Mouse (Mus musculus): ENCODE measurements around the gene Slc18a2. TPM values are rescaled to one million over a fixed set of nuclear protein-coding genes. Genes with fewer than 3 reads are reported as not detected.

The Slc18a2 gene
- polyA plus RNA-seq, 1 experiment from 2014 or later = 11.2 TPM

DNA sequence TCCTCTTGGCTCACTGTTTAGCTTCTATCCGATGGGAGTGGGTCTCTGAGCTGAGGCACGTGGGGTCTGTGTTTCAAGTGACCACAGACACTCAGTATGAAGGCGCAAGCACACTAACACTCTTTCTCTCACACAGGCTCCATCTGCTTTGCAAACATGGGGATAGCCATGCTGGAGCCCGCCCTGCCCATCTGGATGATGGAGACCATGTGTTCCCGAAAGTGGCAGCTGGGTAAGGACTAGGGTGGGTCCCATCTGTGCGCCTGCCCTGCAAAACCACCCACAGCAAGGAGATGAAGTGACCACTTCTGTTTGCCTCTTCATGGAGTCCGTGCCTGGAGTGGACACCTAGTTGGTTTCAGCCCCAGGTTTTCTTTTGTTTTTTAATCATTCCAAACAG is 15.7 kb downstream of the Slc18a2 start:
- Histone ChIP-seq H3K4me3 (no peak overlapping the region), H3K9ac (no peak overlapping the region), H3K36me3 (peaks cover 9% of the 10 kb centered on the region), H3K27ac (ENCODE audit: poor library complexity, severe bottlenecking) (no peak overlapping the region), H3K4me2 (no peak overlapping the region), H3K9me3 (replicated peaks) (no peaks in the 10 kb centered on the region; the same call in 1 of the 2 replicates), H3K27me3 (replicated peaks) (no peaks in the 10 kb centered on the region), H3K4me1 (replicated peaks) (no peaks in the 10 kb centered on the region)
- WGBS = 86% methylated on average over 7 of the region's 7 CpGs
- no peak for ATAC-seq (ENCODE audit: insufficient number of reproducible peaks, low FRiP score)

DNA sequence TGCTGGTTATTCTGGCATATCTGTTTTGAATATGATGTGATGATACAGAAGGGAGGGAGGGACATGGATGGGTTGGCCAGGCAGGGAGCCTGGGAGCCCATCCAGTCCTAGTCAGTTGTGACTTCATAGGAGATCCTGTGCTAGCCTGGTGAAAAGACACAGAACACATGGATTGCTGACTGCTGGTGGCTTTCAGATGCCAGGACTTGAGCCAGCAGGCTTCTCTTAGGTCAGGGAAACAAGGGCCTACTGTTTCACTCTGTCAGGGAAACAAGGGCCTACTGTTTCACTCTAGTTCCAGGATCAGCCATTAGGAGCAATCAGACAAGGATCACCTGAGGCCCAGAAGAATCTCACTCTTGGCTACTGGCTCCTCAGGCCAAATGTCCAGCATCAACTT is 20.1 kb downstream of the Slc18a2 start:
- 0 out of 2 replicates have a peak overlapping the region, but pooled peaks have one; percentile 6 for H3K27ac ChIP-seq (ENCODE audit: poor library complexity, severe bottlenecking)
- H3K4me2 ChIP-seq = no peak overlapping the region
- H3K27me3 ChIP-seq (replicated peaks) = no peaks in the 10 kb centered on the region
- H3K9me3 ChIP-seq (replicated peaks) = no peaks in the 10 kb centered on the region; the same call in 1 of the 2 replicates
- no peak overlapping the region for H3K9ac ChIP-seq
- H3K4me3 ChIP-seq = no peak overlapping the region
- no peaks in the 10 kb centered on the region for H3K4me1 ChIP-seq (replicated peaks)
- H3K36me3 ChIP-seq = peaks cover 9% of the 10 kb centered on the region
- ATAC-seq (ENCODE audit: insufficient number of reproducible peaks, low FRiP score) = no peak

DNA sequence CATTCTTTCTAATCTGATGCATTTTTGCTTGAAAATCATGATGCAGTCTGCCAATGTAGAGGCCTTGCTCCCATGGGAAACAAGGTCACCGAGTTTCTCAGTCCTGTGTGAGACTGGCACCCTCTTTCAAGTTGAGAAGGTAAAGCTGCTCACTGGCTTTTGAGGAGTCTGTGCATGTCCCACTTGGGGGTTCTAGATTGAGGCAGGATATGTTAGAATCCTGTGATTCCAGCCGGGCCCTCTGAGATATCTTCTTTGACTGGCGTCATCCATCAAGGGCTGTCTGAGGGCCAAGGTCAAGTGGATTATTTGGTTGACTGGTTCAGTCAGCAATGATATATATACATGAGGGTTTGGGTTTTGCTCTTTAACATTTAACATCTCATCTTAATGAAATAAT is 21.3 kb downstream of the Slc18a2 start:
- WGBS = 72% methylated on average over 3 of the region's 3 CpGs
- Histone ChIP-seq H3K27me3 (replicated peaks) (no peaks in the 10 kb centered on the region), H3K27ac (ENCODE audit: poor library complexity, severe bottlenecking) (no peak overlapping the region), H3K9me3 (replicated peaks) (no peaks in the 10 kb centered on the region; the same call in 1 of the 2 replicates), H3K4me2 (no peak overlapping the region), H3K4me1 (replicated peaks) (no peaks in the 10 kb centered on the region), H3K9ac (no peak overlapping the region), H3K36me3 (peaks cover 12% of the 10 kb centered on the region), H3K4me3 (no peak overlapping the region)
- no peak for ATAC-seq (ENCODE audit: insufficient number of reproducible peaks, low FRiP score)

DNA sequence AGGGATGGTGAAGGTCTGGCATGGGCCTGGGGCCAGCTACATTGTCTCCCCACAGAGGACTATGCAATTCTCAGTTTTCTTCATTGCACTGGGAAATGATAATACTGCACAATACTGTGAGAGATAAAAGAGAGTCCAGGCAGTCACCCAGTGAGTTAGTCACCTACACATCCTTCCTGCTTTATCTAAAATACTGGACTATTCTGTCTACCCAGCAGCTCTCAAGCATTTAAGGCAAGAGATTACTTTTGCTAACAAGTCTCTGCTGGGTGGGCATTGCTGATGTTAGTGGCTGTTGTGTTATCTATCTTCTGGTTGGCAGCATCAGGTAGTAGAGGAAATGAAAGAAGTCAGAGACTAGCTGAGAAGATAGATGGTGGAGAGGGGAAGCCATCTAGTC is 28.3 kb downstream of the Slc18a2 start:
- no peak overlapping the region for H3K4me2 ChIP-seq
- no peaks in the 10 kb centered on the region for H3K9me3 ChIP-seq (replicated peaks)
- H3K27me3 ChIP-seq (replicated peaks) = no peaks in the 10 kb centered on the region
- H3K27ac ChIP-seq (ENCODE audit: poor library complexity, severe bottlenecking) = no peak overlapping the region
- H3K4me3 ChIP-seq = no peak overlapping the region
- no peak for ATAC-seq (ENCODE audit: insufficient number of reproducible peaks, low FRiP score)
- no peak overlapping the region for H3K9ac ChIP-seq
- H3K4me1 ChIP-seq (replicated peaks) = peaks cover 9% of the 10 kb centered on the region; the same call in 1 of the 2 replicates
- H3K36me3 ChIP-seq = peaks cover 4% of the 10 kb centered on the region; the same call in 1 of the 2 replicates

DNA sequence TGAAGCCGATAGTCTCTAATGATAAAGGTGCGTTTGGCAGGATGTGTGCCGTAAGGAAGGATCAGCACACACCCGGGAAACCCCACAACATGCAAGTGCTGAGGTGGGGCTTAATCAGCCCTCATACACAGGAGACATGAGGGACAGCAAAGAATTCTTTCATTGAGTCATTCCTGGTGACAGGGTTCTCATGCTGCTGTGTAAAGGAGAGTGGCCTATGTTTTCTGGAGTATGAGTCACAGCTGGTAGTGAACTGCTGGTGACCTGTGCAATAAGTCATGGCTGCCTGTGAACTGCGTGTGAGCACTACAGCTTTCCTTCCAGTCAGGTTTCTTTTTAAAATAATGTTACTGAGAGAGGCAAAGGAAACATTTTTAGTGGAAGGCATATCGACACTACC is 29.1 kb downstream of the Slc18a2 start:
- no peak overlapping the region for H3K9ac ChIP-seq
- ATAC-seq (ENCODE audit: insufficient number of reproducible peaks, low FRiP score) = no peak
- H3K27ac ChIP-seq (ENCODE audit: poor library complexity, severe bottlenecking) = no peak overlapping the region
- no peaks in the 10 kb centered on the region for H3K9me3 ChIP-seq (replicated peaks)
- H3K36me3 ChIP-seq = peaks cover 4% of the 10 kb centered on the region; the same call in 1 of the 2 replicates
- H3K4me3 ChIP-seq = no peak overlapping the region
- 72% methylated on average over 6 of the region's 6 CpGs for WGBS
- no peak overlapping the region for H3K4me2 ChIP-seq
- H3K4me1 ChIP-seq (replicated peaks) = peaks cover 9% of the 10 kb centered on the region; the same call in 1 of the 2 replicates
- H3K27me3 ChIP-seq (replicated peaks) = no peaks in the 10 kb centered on the region

DNA sequence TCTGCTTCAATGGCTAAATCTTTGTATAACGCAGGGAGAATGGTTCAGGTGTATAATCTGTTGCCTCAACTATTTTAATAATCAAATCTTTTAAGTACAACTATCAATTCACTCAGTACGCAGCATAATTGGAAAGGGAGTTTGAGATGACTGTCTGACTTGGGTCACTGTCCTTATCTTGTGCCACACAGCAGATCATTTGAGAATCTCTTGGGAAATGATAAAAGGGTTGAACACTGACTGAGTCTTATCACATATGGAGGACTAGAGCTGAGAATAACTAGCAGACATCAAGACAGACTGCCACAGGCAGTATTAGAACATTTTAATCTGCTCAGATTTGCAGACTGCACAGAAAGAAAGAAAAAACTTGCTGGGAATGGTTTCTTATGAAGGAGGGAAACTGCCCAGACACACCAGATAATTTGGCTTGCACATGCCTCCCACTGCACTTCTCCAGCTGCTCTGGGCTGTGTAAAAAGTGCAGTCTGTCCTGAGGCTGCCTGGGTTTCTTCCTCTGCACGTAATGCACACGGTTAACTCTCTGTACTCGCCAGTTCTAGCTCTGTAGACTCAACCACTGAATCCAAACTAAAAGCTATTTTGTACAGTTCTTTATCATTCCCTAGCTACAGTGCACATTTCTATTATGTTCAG is 31.6 kb downstream of the Slc18a2 start:
- Histone ChIP-seq H3K9me3 (replicated peaks) (no peaks in the 10 kb centered on the region), H3K27me3 (replicated peaks) (no peaks in the 10 kb centered on the region), H3K27ac (ENCODE audit: poor library complexity, severe bottlenecking) (no peak overlapping the region), H3K36me3 (peaks cover 6% of the 10 kb centered on the region; the same call in 1 of the 2 replicates), H3K9ac (no peak overlapping the region), H3K4me2 (no peak overlapping the region), H3K4me1 (replicated peaks) (peaks cover 9% of the 10 kb centered on the region; the same call in 1 of the 2 replicates), H3K4me3 (no peak overlapping the region)
- 72% methylated on average over 5 of the region's 5 CpGs for WGBS
- no peak for ATAC-seq (ENCODE audit: insufficient number of reproducible peaks, low FRiP score)

DNA sequence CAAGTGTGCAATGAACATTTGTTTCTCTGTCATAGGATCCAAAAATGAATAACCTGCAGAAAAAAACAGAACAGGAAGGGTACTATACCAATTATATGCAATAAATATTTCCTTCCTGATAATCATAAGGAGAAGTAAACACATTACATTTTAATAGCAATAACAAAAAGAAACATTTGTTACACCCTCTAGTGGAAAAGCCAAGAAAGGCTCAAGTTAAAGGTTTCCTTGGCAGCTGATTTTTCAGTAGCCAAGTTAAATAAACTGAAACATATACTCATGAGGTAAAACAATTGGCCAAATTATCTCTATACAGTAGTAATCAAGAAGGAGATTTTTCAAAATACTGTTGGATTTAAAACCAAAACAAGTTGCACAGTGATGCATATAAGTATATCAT is 54.6 kb downstream of the Slc18a2 start:
- no peak for ATAC-seq (ENCODE audit: insufficient number of reproducible peaks, low FRiP score)
- Histone ChIP-seq H3K27me3 (replicated peaks) (no peaks in the 10 kb centered on the region), H3K4me2 (no peak overlapping the region), H3K4me1 (replicated peaks) (no peaks in the 10 kb centered on the region), H3K27ac (ENCODE audit: poor library complexity, severe bottlenecking) (no peak overlapping the region), H3K9me3 (replicated peaks) (no peaks in the 10 kb centered on the region), H3K36me3 (peaks cover 11% of the 10 kb centered on the region), H3K4me3 (no peak overlapping the region), H3K9ac (no peak overlapping the region)

DNA sequence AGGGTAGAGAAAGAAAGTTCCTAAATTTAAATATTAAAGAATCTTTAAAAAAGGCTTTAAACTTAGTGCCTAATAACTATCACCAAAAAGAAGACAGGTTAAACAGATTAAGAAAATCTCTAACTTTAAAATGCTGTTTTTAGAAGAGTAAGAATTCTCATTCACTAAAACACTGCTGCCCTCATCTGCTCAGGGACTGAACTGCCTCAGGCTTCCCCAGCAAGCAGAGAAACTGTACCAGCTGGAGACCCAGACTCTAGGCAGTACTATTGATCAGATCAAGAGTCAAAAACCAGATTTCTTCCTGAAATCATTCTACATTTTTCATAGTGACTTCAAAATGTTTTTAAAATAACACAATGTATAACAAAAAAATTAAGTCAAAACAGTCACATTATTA is 55.9 kb downstream of the Slc18a2 start:
- ATAC-seq (ENCODE audit: insufficient number of reproducible peaks, low FRiP score) = no peak
- no peaks in the 10 kb centered on the region for H3K9me3 ChIP-seq (replicated peaks)
- no peak overlapping the region for H3K9ac ChIP-seq
- H3K4me2 ChIP-seq = no peak overlapping the region
- no peaks in the 10 kb centered on the region for H3K27me3 ChIP-seq (replicated peaks)
- no peak overlapping the region for H3K27ac ChIP-seq (ENCODE audit: poor library complexity, severe bottlenecking)
- no peak overlapping the region for H3K4me3 ChIP-seq
- H3K4me1 ChIP-seq (replicated peaks) = no peaks in the 10 kb centered on the region
- H3K36me3 ChIP-seq = peaks cover 11% of the 10 kb centered on the region

DNA sequence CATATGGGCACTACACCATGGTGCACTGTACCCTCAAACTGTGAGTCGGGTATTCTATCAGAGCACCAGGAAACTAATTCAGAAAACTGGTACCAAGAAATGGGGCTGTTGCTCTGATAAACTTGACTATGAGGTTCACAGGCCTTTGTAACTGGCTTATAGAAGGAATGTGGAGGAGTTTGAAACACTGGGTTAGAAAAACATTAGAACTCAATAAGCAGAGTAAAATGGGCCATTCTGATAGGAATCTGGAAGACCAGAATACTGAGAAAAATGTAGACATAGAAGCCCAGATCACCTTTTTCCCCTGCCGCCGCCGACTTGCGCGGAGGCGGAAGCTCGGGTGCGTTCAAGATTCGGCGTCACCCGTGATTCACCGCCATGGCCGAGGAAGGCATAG is 61.3 kb downstream of the Slc18a2 start, which contains the start of gene Rps12-ps3:
Gene Rps12-ps3, plus strand, starts transcription at position 301 of the 400 bp plus-strand sequence.
- no peak within 1 kb of the TSS for H3K4me3 ChIP-seq
- H3K9me3 ChIP-seq (replicated peaks) = no peaks in the 10 kb centered on the region
- no peaks in the 10 kb centered on the region for H3K27me3 ChIP-seq (replicated peaks)
- 99% methylated on average over 14 of the region's 14 CpGs for WGBS
- H3K4me2 ChIP-seq = no peak within 1 kb of the TSS
- H3K4me1 ChIP-seq (replicated peaks) = peaks cover 11% of the 10 kb centered on the region
- H3K36me3 ChIP-seq = peaks cover 7% of the 10 kb centered on the region; the same call in 1 of the 2 replicates
- no peak within 1 kb of the TSS for H3K9ac ChIP-seq
- no peak within 1 kb of the TSS for H3K27ac ChIP-seq (ENCODE audit: poor library complexity, severe bottlenecking)
- no peak for ATAC-seq (ENCODE audit: insufficient number of reproducible peaks, low FRiP score)

DNA sequence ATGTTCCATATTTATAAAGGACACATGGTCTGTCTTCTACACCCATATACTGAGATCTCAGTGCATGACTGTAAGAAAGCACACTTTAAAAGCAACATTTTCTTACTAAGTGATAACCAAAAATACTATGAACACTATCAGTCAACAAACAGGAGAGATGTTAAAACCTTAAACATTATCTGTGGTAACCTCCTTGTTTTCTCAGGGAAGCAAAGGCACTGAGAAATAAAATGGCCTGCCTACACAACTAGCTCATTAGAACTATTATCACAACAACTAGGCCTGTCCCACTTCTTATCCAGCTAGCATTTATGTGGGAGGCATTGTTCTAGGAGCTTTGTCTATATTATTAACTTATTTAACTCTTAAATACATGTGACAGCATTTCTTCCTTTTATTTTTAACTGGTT is 70.1 kb downstream of the Slc18a2 start:
- no peak overlapping the region for H3K4me2 ChIP-seq
- no peak overlapping the region for H3K9ac ChIP-seq
- no peaks in the 10 kb centered on the region for H3K27me3 ChIP-seq (replicated peaks)
- H3K9me3 ChIP-seq (replicated peaks) = no peaks in the 10 kb centered on the region
- H3K27ac ChIP-seq (ENCODE audit: poor library complexity, severe bottlenecking) = no peak overlapping the region
- no peak overlapping the region for H3K4me3 ChIP-seq
- ATAC-seq (ENCODE audit: insufficient number of reproducible peaks, low FRiP score) = no peak
- peaks cover 2% of the 10 kb centered on the region; the same call in 1 of the 2 replicates for H3K4me1 ChIP-seq (replicated peaks)
- H3K36me3 ChIP-seq = peaks cover 8% of the 10 kb centered on the region

DNA sequence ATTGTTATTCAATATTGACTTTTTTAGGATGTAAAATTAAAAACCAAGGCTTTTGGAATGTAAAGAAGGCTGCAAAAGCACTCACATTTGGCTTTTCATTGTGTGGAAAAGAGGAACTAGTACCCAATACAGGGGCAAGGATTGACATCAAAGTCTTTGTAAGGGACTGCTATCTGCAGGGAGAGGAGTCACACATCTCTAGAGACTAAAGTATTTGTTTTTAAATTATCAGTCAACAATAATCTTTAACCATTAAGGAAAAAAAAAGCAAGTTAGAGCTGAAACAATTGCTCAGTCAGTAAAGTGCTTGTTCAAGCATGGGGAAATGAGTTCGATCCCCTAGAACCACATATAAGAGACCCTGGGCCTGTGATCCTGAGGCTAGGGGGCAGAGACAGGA is 76.0 kb downstream of the Slc18a2 start:
- ATAC-seq (ENCODE audit: insufficient number of reproducible peaks, low FRiP score) = no peak
- WGBS = 85% methylated on average over 1 of the region's 1 CpGs

More for the DNA sequence above, 76.0 kb downstream of the Slc18a2 start:
- Histone ChIP-seq H3K9ac (no peak overlapping the region), H3K36me3 (peaks cover 3% of the 10 kb centered on the region; the same call in 1 of the 2 replicates), H3K9me3 (replicated peaks) (no peaks in the 10 kb centered on the region), H3K4me2 (no peak overlapping the region), H3K27me3 (replicated peaks) (no peaks in the 10 kb centered on the region), H3K4me3 (no peak overlapping the region), H3K4me1 (replicated peaks) (peaks cover 5% of the 10 kb centered on the region), H3K27ac (ENCODE audit: poor library complexity, severe bottlenecking) (no peak overlapping the region)

All from heart, embryonic 12.5 days (tissue).